Mouse (Mus musculus): Measurements from ENCODE around the gene Tspan18.

GRCm38 (mm10) chr2:93268711-93269270 lies 65.5 kb downstream of the Tspan18 start:
- TF ChIP-seq CTCF (IDR thresholded peaks at IDR 0.05; ENCODE audit: low read depth) (no peak), EP300 (IDR thresholded peaks at IDR 0.05; ENCODE audit: low read depth) (no peak)

Data from liver, embryonic 14.5 days (tissue).